Mouse (Mus musculus) megakaryocyte, embryonic 14.5 days (primary cell): Measurements from ENCODE around the gene Polr2e. TPM values are rescaled to one million over a fixed set of nuclear protein-coding genes. Genes with fewer than 3 reads are reported as not detected.
"Not testable (repeated sequence)": the region's sequence is repeated elsewhere in the genome, so short reads cannot be mapped to it uniquely, and the experiment has no call there.

Experiments
- H3K27me3 ChIP-seq: replicated peaks from 2 replicates; pipeline ENCODE3; 2012; ENCODE audit warnings: inconsistent platforms
- H3K36me3 ChIP-seq: replicated peaks from 2 replicates; pipeline ENCODE3; 2012; ENCODE audit warnings: low read length, inconsistent platforms, mixed read lengths
- H3K4me1 ChIP-seq: 2 replicates; pipeline ENCODE4 v1.6.1; 2012; ENCODE audit warnings: inconsistent platforms
- H3K4me3 ChIP-seq: replicated peaks from 2 replicates; pipeline ENCODE3; 2012; ENCODE audit warnings: moderate library complexity, mild to moderate bottlenecking, inconsistent platforms
- H3K9me3 ChIP-seq: 2 replicates; pipeline ENCODE4 v1.6.1; 2012; ENCODE audit warnings: inconsistent platforms
- FLI1 ChIP-seq: IDR thresholded peaks from 2 replicates; pipeline ENCODE4 v1.6.1; 2012; ENCODE audit warnings: low read length, inconsistent platforms, mixed read lengths
- GATA1 ChIP-seq: IDR thresholded peaks from 3 replicates; pipeline ENCODE4 v1.6.1; 2012; ENCODE audit warnings: mixed read lengths, low read length, inconsistent platforms, borderline replicate concordance
- polyA plus RNA-seq: library from polyadenylated mRNA; stranded (reverse); fragments of >175 nt; gene quantifications from 2 replicates; pipeline ENCODE4 v1.2.3, GENCODE M21; 2012; ENCODE audit warnings: low replicate concordance; ENCODE audit not compliant: insufficient read depth

Polr2e gene
- polyA plus RNA-seq, 1 experiment, result 260 TPM

- H3K4me3 ChIP-seq, result peak overlapping the region; percentile 97
- no peaks in the 10 kb centered on the region for H3K9me3 ChIP-seq
- peaks cover 82% of the 10 kb centered on the region for H3K4me1 ChIP-seq
Observed at GRCm38 (mm10) chr10:80051618-80052373, 12.2 kb upstream of the Polr2e start.

GRCm38 (mm10) chr10:80050885-80051617, 11.5 kb upstream of the Polr2e start:
- Histone ChIP-seq H3K4me1 (peaks cover 81% of the 10 kb centered on the region), H3K4me3 (peak overlapping the region; percentile 78), H3K9me3 (no peaks in the 10 kb centered on the region), H3K36me3 (peaks cover 21% of the 10 kb centered on the region), H3K27me3 (no peaks in the 10 kb centered on the region)
- TF ChIP-seq FLI1, result no peak
- no peak for TF ChIP-seq GATA1

More at GRCm38 (mm10) chr10:80051618-80052373, 12.2 kb upstream of the Polr2e start:
- H3K27me3 ChIP-seq, result no peaks in the 10 kb centered on the region
- TF ChIP-seq GATA1 (no peak), FLI1 (no peak)
- H3K36me3 ChIP-seq, result peaks cover 29% of the 10 kb centered on the region

- TF ChIP-seq GATA1 (no peak), FLI1 (no peak)
- Histone ChIP-seq H3K27me3 (no peaks in the 10 kb centered on the region), H3K36me3 (peaks cover 13% of the 10 kb centered on the region), H3K9me3 (no peaks in the 10 kb centered on the region), H3K4me3 (no peak overlapping the region), H3K4me1 (peaks cover 80% of the 10 kb centered on the region)
Observed at GRCm38 (mm10) chr10:80050244-80050643, 10.6 kb upstream of the Polr2e start.

- Histone ChIP-seq H3K4me3 (peak overlapping the region; percentile 12), H3K27me3 (no peaks in the 10 kb centered on the region), H3K4me1 (peaks cover 88% of the 10 kb centered on the region)
Observed at GRCm38 (mm10) chr10:80048834-80049233, 9.2 kb upstream of the Polr2e start.

GRCm38 (mm10) chr10:80048396-80048795, 8.8 kb upstream of the Polr2e start:
- H3K4me1 ChIP-seq, result peaks cover 92% of the 10 kb centered on the region
- no peak for TF ChIP-seq FLI1
- no peak for TF ChIP-seq GATA1

More at GRCm38 (mm10) chr10:80048834-80049233, 9.2 kb upstream of the Polr2e start:
- TF ChIP-seq FLI1 (no peak), GATA1 (no peak)
- no peaks in the 10 kb centered on the region for H3K36me3 ChIP-seq
- no peaks in the 10 kb centered on the region for H3K9me3 ChIP-seq

GRCm38 (mm10) chr10:80047041-80047565, 7.5 kb upstream of the Polr2e start, which contains the start of gene Gpx4:
Gpx4 (plus strand) TSS chr10:80047166.
- Histone ChIP-seq H3K9me3 (no peaks in the 10 kb centered on the region), H3K27me3 (no peaks in the 10 kb centered on the region), H3K36me3 (no peaks in the 10 kb centered on the region), H3K4me1 (peaks cover 94% of the 10 kb centered on the region), H3K4me3 (no peak within 1 kb of the TSS)
- TF ChIP-seq GATA1, result no peak
- no peak for TF ChIP-seq FLI1

More at GRCm38 (mm10) chr10:80048396-80048795, 8.8 kb upstream of the Polr2e start:
- Histone ChIP-seq H3K9me3 (no peaks in the 10 kb centered on the region), H3K4me3 (peak overlapping the region; percentile 12), H3K27me3 (no peaks in the 10 kb centered on the region), H3K36me3 (no peaks in the 10 kb centered on the region)

GRCm38 (mm10) chr10:80045766-80046165, 6.2 kb upstream of the Polr2e start:
- H3K27me3 ChIP-seq, result no peaks in the 10 kb centered on the region
- H3K4me3 ChIP-seq, result peak overlapping the region; percentile 0
- TF ChIP-seq FLI1 (no peak), GATA1 (no peak)
- H3K4me1 ChIP-seq, result peaks cover 88% of the 10 kb centered on the region
- peaks cover 2% of the 10 kb centered on the region for H3K36me3 ChIP-seq
- no peaks in the 10 kb centered on the region for H3K9me3 ChIP-seq

- not testable (repeated sequence) for H3K27me3 ChIP-seq, H3K36me3 ChIP-seq, H3K9me3 ChIP-seq
- Histone ChIP-seq H3K4me3 (peak overlapping the region; percentile 0), H3K4me1 (peaks cover 87% of the 10 kb centered on the region)
Observed at GRCm38 (mm10) chr10:80045364-80045763, 5.8 kb upstream of the Polr2e start.

- H3K27me3 ChIP-seq, result no peaks in the 10 kb centered on the region
- no peak for TF ChIP-seq FLI1
- TF ChIP-seq GATA1, result no peak
- H3K36me3 ChIP-seq, result peaks cover 2% of the 10 kb centered on the region
- H3K9me3 ChIP-seq, result no peaks in the 10 kb centered on the region
- peak overlapping the region; percentile 72 for H3K4me3 ChIP-seq
- peaks cover 81% of the 10 kb centered on the region for H3K4me1 ChIP-seq
Observed at GRCm38 (mm10) chr10:80044087-80044486, 4.5 kb upstream of the Polr2e start.

GRCm38 (mm10) chr10:80041409-80042060, 1.9 kb upstream of the Polr2e start:
- H3K4me3 ChIP-seq, H3K9me3 ChIP-seq, H3K27me3 ChIP-seq: not testable (repeated sequence)
- peaks cover 24% of the 10 kb centered on the region for H3K36me3 ChIP-seq
- peaks cover 78% of the 10 kb centered on the region for H3K4me1 ChIP-seq
